Mouse (Mus musculus): ENCODE measurements around the gene Cd302.

DNA sequence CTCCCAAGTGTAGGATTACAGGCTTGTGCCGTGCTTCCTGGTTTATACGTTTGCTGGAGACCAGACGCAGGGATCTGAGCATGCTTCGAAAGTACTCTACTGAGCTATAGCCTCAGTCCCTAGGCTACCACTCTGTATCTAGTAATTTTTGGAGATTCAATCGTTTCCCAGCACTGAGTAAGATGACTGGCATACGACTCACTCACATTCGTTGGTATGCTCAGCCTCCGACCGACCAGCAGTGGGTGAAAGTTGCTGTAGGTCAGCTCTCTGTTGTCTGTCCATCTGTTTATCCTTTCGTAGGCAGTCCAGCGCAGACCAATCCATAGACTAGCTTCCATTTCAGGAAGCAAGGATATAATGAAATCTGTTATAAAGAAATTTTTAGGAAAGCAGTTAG, 43.3 kb upstream of the Cd302 start:
- TF ChIP-seq GATA1 (IDR thresholded peaks at IDR 0.05; ENCODE audit: borderline replicate concordance, low read length) (no peak), FLI1 (IDR thresholded peaks at IDR 0.05; ENCODE audit: low read length) (no peak)
